Mouse (Mus musculus) left cerebral cortex, postnatal 14 days (tissue): ENCODE measurements around the gene Xylt1. TPM values are rescaled to one million over a fixed set of nuclear protein-coding genes. Genes with fewer than 3 reads are reported as not detected.

Source experiments
- DNase-seq, 2 experiments: peaks; one replicate each; pipeline ENCODE4 v3.0.0; 2021 to 2022; ENCODE audit warnings: low spot score in 2 of 2, mixed read lengths in 1 of 2
- intact Hi-C: fragments of 180-260 bp; cut with DNase I; formaldehyde crosslinking; loops from one replicate; pipeline ENCODE4 v1.15.1; 2025
- total RNA-seq, 2 experiments: library from RNA; stranded (reverse); gene quantifications; 2 replicates each; pipeline ENCODE4 v1.2.3; 2021

The Xylt1 gene
- total RNA-seq, 2 experiments from 2014 or later = 52.9 to 53.8 TPM

GRCm38 (mm10) chr7:117389048-117389447 lies 8.3 kb downstream of the Xylt1 start:
- no peak for DNase-seq
- intact Hi-C loops = loop anchor here (10.0 kb wide), 2 partner anchors 76 to 716 kb away; no protein-coding TSS in a partner anchor

GRCm38 (mm10) chr7:117392863-117393569 lies 12.2 kb downstream of the Xylt1 start:
- no peak for DNase-seq
- intact Hi-C loops = no loop called here

DNA sequence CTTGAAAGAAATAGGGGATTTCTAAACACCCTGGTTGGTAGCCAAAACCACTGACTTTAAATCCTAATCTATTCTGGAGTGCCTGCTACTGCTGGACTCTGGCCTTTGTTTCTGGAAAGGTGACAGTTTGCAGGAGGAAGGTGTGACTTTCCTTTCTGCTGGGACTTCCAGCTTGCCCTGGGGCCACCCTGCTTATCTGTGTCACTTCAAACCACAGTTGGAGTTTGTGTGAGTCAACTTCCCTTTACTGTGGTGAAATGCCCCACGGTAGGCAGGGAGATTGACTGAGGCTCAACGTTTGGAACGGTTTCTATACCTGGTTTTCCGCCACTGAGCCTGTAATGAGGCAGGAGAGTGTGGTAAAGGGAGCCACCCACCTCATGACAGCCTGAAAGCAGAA lies 13.2 kb downstream of the Xylt1 start:
- intact Hi-C loops = no loop called here
- DNase-seq = no peak

DNA sequence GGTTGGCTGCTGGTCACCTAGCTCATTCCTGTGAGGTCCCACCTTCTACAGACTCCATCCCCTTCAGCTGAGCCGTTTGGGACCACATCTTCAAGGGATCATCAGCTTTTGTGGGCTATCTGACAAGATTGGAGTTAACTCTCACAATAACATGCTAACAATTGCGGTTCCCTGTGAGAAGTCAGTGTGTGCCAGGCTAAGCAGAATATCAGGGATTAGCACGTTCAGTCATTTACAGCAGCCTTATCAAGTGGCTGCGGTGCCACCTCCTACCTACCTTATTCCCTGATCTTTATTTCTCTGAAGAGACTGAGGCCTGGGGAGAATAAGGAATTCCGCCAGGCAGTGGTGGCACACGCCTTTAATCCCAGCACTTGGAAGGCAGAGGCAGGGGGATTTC lies 13.6 kb downstream of the Xylt1 start:
- intact Hi-C loops = no loop called here
- DNase-seq = no peak

- intact Hi-C loops = no loop called here
Measured at GRCm38 (mm10) chr7:117395511-117395910, 14.7 kb downstream of the Xylt1 start.

GRCm38 (mm10) chr7:117397877-117398276 lies 17.1 kb downstream of the Xylt1 start:
- no peak for DNase-seq
- intact Hi-C loops = no loop called here

More at GRCm38 (mm10) chr7:117395511-117395910, 14.7 kb downstream of the Xylt1 start:
- DNase-seq = no peak

GRCm38 (mm10) chr7:117399971-117400370 lies 19.2 kb downstream of the Xylt1 start:
- no peak for DNase-seq
- intact Hi-C loops = no loop called here

DNA sequence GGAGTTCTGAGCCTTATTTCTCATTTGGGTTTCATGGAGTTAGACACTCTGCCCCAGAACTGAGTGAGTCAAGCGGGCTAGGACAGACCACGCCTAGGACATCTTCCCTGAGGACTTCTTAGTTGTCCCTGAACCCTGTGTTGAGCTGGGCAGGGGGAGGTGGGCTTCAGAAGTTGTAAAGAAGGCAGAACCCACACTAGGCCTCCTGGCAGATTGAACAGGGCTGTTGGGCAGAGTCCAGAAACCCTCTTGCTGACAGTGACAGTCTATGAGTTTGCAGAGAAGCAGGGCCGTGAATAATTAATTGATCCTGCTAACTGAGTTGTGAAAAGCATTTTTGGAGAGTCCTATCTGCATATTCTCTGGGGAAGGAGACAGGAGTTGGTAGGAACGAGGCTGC lies 20.8 kb downstream of the Xylt1 start:
- intact Hi-C loops = no loop called here
- DNase-seq = no peak

DNA sequence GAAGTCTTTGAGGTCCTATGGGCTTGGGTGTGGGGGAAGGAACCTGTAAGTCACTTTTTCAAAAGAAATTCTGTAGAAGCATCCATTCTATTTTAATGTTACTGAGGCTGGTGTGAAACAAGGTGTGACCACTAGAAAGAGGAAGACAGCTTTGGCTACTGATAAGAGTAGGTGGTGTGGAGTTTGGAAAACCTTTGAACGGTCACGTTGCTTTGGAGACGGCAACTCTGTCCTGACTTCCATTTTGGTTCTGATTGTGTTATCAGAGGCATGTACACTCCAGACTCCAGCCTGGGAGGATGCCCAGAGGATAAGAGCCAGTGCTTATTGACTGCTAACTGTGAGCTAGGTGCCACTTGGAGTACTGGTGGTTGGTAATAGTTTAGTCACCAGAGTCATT lies 25.6 kb downstream of the Xylt1 start:
- intact Hi-C loops = no loop called here
- no peak for DNase-seq

DNA sequence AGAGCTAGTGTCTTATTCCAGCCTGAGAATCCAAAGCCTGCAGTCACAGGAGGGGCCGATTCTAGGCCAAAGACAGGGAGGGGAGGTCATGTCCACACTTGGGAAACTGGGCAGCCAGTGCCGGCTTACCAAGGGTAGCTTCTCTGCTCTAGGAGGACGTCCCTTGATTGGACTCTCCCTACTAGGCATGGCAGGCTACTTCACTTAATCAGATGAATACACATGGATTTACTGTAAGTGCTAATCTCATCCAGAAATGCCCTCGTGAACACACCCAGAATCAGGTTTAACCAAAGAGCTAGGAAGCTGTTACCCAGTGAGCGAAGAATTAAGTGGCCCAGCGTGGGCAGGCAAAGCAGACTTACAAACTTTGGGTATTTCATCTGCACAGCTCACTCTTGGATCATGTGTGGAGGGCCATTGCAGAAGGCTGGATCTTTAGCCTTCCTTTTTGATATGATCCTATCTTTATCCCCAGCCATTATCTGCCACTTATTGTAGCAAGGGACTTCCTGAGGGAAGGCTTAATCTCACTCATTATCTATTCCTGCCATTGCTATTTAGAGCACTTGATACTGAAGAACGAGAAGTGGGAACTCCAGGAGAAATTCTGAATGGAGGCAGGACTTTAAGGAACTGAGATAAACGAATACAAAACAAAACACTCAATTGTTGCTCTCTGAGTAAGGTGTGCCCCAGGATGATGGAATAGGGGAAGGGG lies 28.6 kb downstream of the Xylt1 start:
- no peak for DNase-seq
- intact Hi-C loops = no loop called here

DNA sequence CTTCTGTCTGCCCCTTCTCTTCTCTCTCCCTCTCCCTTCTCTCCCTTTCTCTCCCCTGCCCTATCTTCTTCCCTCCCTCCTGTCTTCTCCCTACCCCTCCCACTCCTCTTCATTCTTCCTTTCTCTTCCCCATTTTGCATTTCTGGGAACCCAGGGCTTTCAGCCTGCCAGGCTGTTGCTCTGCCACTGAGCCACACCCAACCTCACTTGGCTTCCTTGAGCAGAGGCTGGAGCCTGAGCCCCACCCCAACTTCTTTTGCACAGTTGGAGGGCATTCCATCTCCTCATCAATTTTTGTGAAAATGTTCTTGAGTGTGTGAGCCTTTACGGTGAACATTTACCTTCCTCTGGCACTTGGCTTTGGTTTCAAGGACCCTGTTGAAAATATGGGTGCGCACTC lies 31.1 kb downstream of the Xylt1 start:
- DNase-seq = no peak

GRCm38 (mm10) chr7:117412405-117412804 lies 31.6 kb downstream of the Xylt1 start:
- DNase-seq = peak; percentile 52 to 63
- intact Hi-C loops = no loop called here

More for the DNA sequence above, 31.1 kb downstream of the Xylt1 start:
- intact Hi-C loops = no loop called here

DNA sequence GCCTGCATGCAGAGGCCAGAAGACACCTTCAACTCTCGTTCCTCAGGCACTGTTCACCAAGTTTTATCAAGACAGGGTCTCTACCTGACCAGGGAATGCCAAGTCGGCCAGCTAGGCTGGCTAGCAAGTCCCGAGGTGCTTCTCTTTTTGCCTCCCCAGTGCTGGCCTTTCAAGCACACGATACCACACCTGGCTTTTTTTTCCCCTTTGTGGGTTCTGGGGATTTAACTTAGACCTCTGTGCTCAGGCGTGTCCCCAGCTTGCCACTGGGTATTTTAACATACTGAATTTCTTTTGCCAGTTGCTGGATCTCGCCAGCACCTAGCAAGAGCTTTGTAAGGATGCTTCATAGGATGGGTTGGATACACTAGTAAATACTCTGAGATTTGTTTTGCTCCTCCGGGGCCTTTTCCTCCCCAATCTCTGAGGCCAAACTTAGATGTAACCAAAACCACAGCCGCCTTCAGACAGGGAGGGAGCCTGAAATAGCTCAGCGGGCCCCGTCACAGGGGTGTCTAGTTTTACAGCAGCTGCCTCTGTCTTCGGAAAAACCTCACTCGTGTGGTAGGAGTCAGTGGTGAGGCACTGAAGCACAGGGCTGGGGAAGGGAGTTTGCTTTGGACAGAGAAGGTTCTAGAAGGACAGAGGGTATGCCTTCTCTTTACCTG lies 33.7 kb downstream of the Xylt1 start:
- DNase-seq = peak in 1 of 2 experiments; percentile 54
- intact Hi-C loops = no loop called here

- DNase-seq = no peak
- intact Hi-C loops = no loop called here
Measured at GRCm38 (mm10) chr7:117415009-117415363, 34.2 kb downstream of the Xylt1 start.

GRCm38 (mm10) chr7:117419041-117419440 lies 38.3 kb downstream of the Xylt1 start:
- intact Hi-C loops = no loop called here
- no peak for DNase-seq

GRCm38 (mm10) chr7:117419846-117420245 lies 39.1 kb downstream of the Xylt1 start:
- intact Hi-C loops = no loop called here
- no peak for DNase-seq

- intact Hi-C loops = no loop called here
- no peak for DNase-seq
Measured at GRCm38 (mm10) chr7:117420301-117420700, 39.5 kb downstream of the Xylt1 start.

GRCm38 (mm10) chr7:117420836-117421566 lies 40.2 kb downstream of the Xylt1 start:
- intact Hi-C loops = no loop called here
- no peak for DNase-seq

- no peak for DNase-seq
- intact Hi-C loops = no loop called here
Measured at GRCm38 (mm10) chr7:117424841-117425240, 44.1 kb downstream of the Xylt1 start.

DNA sequence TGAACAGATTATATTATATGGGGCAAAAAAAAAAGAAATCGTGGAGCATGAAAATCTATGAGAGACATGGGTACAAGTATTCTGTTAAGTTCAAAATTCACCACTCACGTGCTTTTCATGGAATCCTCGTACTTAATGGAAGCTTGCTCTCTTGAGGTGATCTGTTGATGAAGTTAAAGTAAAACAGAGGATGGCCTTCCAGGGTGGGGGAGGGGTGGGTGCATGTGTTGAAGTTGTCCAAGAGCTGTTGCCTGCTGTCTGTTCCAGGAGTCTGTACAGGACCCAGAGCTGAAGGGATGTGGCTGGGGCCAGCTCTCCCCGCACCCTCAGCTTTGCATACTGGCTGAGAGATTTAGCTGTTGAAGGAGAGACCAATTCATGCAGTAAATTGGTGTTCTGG lies 45.6 kb downstream of the Xylt1 start:
- intact Hi-C loops = no loop called here
- DNase-seq = no peak
